Mouse (Mus musculus): Measurements from ENCODE around the gene Ldhd. TPM values are rescaled to one million over a fixed set of nuclear protein-coding genes. Genes with fewer than 3 reads are reported as not detected.

Ldhd gene
- polyA plus RNA-seq, 1 experiment from 2014 or later: 1.3 TPM

- Histone ChIP-seq H3K4me3 (ENCODE audit: low read depth, low read length) (no peak overlapping the region), H3K36me3 (ENCODE audit: control insufficient read depth, insufficient read depth, low read length) (no peaks in the 10 kb centered on the region), H3K27me3 (ENCODE audit: control insufficient read depth, insufficient read depth, low read depth, low read length) (no peaks in the 10 kb centered on the region), H3K9ac (ENCODE audit: low read depth, low read length) (no peak overlapping the region), H3K4me1 (ENCODE audit: control insufficient read depth, insufficient read depth, low read length) (peaks cover 26% of the 10 kb centered on the region), H3K9me3 (replicated peaks; ENCODE audit: control insufficient read depth, low read length, poor library complexity, severe bottlenecking) (no peaks in the 10 kb centered on the region), H3K4me2 (ENCODE audit: low read length) (no peak overlapping the region), H3K27ac (ENCODE audit: low read length) (no peak overlapping the region)
- ATAC-seq: no peak
- 86% methylated on average over 1 of the region's 1 CpGs for WGBS
Observed at GRCm38 (mm10) chr8:111579318-111579717, 50.9 kb downstream of the Ldhd start.

GRCm38 (mm10) chr8:111577880-111578533, 52.2 kb downstream of the Ldhd start:
- WGBS: 90% methylated on average over 9 of the region's 9 CpGs
- Histone ChIP-seq H3K4me2 (ENCODE audit: low read length) (no peak overlapping the region), H3K9me3 (replicated peaks; ENCODE audit: control insufficient read depth, low read length, poor library complexity, severe bottlenecking) (no peaks in the 10 kb centered on the region), H3K9ac (ENCODE audit: low read depth, low read length) (no peak overlapping the region), H3K4me1 (ENCODE audit: control insufficient read depth, insufficient read depth, low read length) (peaks cover 30% of the 10 kb centered on the region), H3K27me3 (ENCODE audit: control insufficient read depth, insufficient read depth, low read depth, low read length) (no peaks in the 10 kb centered on the region), H3K4me3 (ENCODE audit: low read depth, low read length) (no peak overlapping the region), H3K36me3 (ENCODE audit: control insufficient read depth, insufficient read depth, low read length) (no peaks in the 10 kb centered on the region), H3K27ac (ENCODE audit: low read length) (no peak overlapping the region)
- ATAC-seq: no peak

GRCm38 (mm10) chr8:111576501-111576900, 53.7 kb downstream of the Ldhd start:
- no peaks in the 10 kb centered on the region for H3K36me3 ChIP-seq (ENCODE audit: control insufficient read depth, insufficient read depth, low read length)
- H3K27me3 ChIP-seq (ENCODE audit: control insufficient read depth, insufficient read depth, low read depth, low read length): no peaks in the 10 kb centered on the region
- no peak overlapping the region for H3K9ac ChIP-seq (ENCODE audit: low read depth, low read length)
- no peak for ATAC-seq
- no peak overlapping the region for H3K27ac ChIP-seq (ENCODE audit: low read length)
- no peaks in the 10 kb centered on the region for H3K9me3 ChIP-seq (replicated peaks; ENCODE audit: control insufficient read depth, low read length, poor library complexity, severe bottlenecking)
- peaks cover 30% of the 10 kb centered on the region for H3K4me1 ChIP-seq (ENCODE audit: control insufficient read depth, insufficient read depth, low read length)
- H3K4me3 ChIP-seq (ENCODE audit: low read depth, low read length): no peak overlapping the region
- no peak overlapping the region for H3K4me2 ChIP-seq (ENCODE audit: low read length)

- H3K4me1 ChIP-seq (ENCODE audit: control insufficient read depth, insufficient read depth, low read length): peaks cover 31% of the 10 kb centered on the region
- no peaks in the 10 kb centered on the region for H3K27me3 ChIP-seq (ENCODE audit: control insufficient read depth, insufficient read depth, low read depth, low read length)
- H3K36me3 ChIP-seq (ENCODE audit: control insufficient read depth, insufficient read depth, low read length): no peaks in the 10 kb centered on the region
- H3K4me2 ChIP-seq (ENCODE audit: low read length): no peak overlapping the region
- ATAC-seq: no peak
- no peak overlapping the region for H3K27ac ChIP-seq (ENCODE audit: low read length)
- no peak overlapping the region for H3K9ac ChIP-seq (ENCODE audit: low read depth, low read length)
- no peaks in the 10 kb centered on the region for H3K9me3 ChIP-seq (replicated peaks; ENCODE audit: control insufficient read depth, low read length, poor library complexity, severe bottlenecking)
- WGBS: 97% methylated on average over 4 of the region's 4 CpGs
- no peak overlapping the region for H3K4me3 ChIP-seq (ENCODE audit: low read depth, low read length)
Observed at GRCm38 (mm10) chr8:111575492-111575891, 54.7 kb downstream of the Ldhd start.

GRCm38 (mm10) chr8:111574016-111574415, 56.2 kb downstream of the Ldhd start:
- Histone ChIP-seq H3K9ac (ENCODE audit: low read depth, low read length) (no peak overlapping the region), H3K36me3 (ENCODE audit: control insufficient read depth, insufficient read depth, low read length) (no peaks in the 10 kb centered on the region), H3K27me3 (ENCODE audit: control insufficient read depth, insufficient read depth, low read depth, low read length) (no peaks in the 10 kb centered on the region), H3K9me3 (replicated peaks; ENCODE audit: control insufficient read depth, low read length, poor library complexity, severe bottlenecking) (no peaks in the 10 kb centered on the region), H3K4me1 (ENCODE audit: control insufficient read depth, insufficient read depth, low read length) (peaks cover 33% of the 10 kb centered on the region), H3K4me2 (ENCODE audit: low read length) (no peak overlapping the region), H3K27ac (ENCODE audit: low read length) (no peak overlapping the region), H3K4me3 (ENCODE audit: low read depth, low read length) (no peak overlapping the region)
- ATAC-seq: no peak
- WGBS: 79% methylated on average over 2 of the region's 2 CpGs

Other genes with a start within 250 kb of the Ldhd start
- 0.28 TPM in 1 of 2 replicates, not detected in the other for gene Fa2h, start 236.6 kb downstream of the Ldhd start, polyA plus RNA-seq (2015; fragmentation: Nextera tagmentation; extraction: Ambion mirVana)
- 8.0 and 9.1 TPM in 2 replicates for gene Wdr59, start 108.3 kb downstream of the Ldhd start, polyA plus RNA-seq (2015; fragmentation: Nextera tagmentation; extraction: Ambion mirVana)
- 73.2 and 73.4 TPM in 2 replicates for gene Znrf1, start 94.3 kb downstream of the Ldhd start, polyA plus RNA-seq (2015; fragmentation: Nextera tagmentation; extraction: Ambion mirVana)
- gene Zfp1, start 13.0 kb upstream of the Ldhd start, polyA plus RNA-seq (2015; fragmentation: Nextera tagmentation; extraction: Ambion mirVana): 26.7 and 29.1 TPM in 2 replicates
- not detected in 2 replicates for gene Ctrb1, start 60.6 kb upstream of the Ldhd start, polyA plus RNA-seq (2015; fragmentation: Nextera tagmentation; extraction: Ambion mirVana)
- 41.5 and 43.3 TPM in 2 replicates for gene Bcar1, start 113.4 kb upstream of the Ldhd start, polyA plus RNA-seq (2015; fragmentation: Nextera tagmentation; extraction: Ambion mirVana)
- 222 and 233 TPM in 2 replicates for gene Cfdp1, start 223.9 kb upstream of the Ldhd start, polyA plus RNA-seq (2015; fragmentation: Nextera tagmentation; extraction: Ambion mirVana)
- gene Tmem170, start 246.4 kb upstream of the Ldhd start, polyA plus RNA-seq (2015; fragmentation: Nextera tagmentation; extraction: Ambion mirVana): 3.8 TPM in 2 replicates